Mouse (Mus musculus) stomach, adult 2 months (tissue): ENCODE results near the gene Elk1. TPM values are rescaled to one million over a fixed set of nuclear protein-coding genes. Genes with fewer than 3 reads are reported as not detected.

Source experiments
- polyA plus RNA-seq: library from polyadenylated mRNA; depleted of rRNA; stranded (reverse); fragments of >200 nt; gene quantifications from 2 replicates; pipeline ENCODE4 v1.2.3, GENCODE M21; 2012; rRNA removed

Gene Elk1
- polyA plus RNA-seq, result 4.6 and 6.6 TPM in 2 replicates

DNA sequence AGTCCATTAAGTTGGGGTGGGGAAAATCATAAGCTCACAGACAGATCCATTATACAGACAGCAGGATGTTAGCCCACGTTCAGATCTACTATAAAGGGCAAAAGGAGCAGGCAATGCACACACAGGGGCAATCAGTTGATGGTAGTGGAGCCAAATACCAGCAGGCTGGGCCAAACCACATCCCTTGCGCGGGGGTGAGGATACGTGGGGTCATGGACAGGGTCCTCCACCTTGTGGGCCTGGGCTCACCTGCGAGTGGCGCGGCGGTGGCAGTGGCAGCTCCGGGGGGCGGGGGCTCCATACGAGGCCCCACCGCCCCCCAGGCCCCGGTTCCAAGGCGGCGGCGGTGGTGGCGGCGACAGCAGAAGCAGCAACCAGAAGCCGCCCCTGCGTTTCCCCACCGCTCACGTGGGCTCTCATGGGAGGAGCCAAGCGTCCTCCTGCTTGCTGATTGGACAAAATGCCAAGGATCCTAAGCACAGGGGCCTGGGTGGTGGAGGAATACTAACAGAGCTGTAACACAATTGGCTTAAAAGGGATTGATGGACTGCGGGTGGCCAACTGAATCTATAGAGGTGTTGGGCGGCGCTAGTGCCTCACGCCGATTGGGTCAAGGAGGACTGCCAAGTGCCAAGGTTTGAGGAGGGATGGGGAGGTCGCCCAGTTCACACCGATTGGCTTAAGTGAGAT lies at the start of gene Elk1:
Gene Elk1, minus strand, starts transcription at position 418 of the 690 bp plus-strand sequence.

DNA sequence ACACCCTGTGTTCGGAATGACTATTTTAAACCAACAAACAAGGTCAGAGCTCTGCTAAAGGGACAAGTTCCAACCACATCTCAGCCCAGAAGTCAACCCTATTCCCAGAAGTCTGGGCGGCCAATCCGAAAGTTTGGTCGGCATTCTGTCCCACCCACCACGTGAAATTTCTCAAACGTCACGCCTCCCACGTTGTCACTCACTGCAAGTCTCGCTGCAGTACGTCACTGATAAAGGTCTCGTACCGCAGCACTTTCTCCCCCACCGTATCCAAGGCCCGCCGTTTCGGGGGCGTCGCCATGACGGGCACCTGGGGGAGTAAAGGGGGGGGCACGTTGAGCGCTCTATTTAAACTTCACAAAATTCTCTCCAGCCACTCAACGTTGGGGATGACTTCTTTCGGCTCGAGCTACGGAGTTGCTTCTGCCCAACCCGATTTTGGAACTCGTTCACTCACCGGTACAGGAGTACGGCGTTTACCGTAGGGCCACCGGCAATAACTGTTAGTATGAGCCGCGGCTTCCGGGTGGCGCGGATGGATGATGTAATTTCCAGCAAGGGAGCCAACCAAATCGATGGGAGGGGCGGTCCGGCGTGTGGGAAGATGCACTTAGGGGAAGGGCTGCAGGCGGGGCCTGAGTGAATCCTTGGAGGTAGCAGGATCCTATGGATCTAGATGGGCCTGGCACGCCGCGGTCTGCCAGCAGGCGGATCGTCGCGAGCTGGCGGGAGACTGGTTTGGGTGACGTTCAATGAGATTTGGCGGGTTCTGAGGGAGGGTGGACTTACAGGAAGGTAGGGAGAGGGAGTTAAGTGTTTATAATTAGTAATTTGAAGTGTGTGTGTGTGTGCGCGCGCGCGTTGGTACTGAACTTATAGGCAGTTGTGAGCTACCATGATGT lies 11.3 kb upstream of the Elk1 start, which contains the start of gene Uxt:
Gene Uxt, minus strand, starts transcription at position 541 of the 902 bp plus-strand sequence.

GRCm38 (mm10) chrX:20931364-20931763 lies 19.0 kb downstream of the Elk1 start, which contains the start of gene Cfp:
TSS of gene Cfp (minus strand) at chrX:20931555.

DNA sequence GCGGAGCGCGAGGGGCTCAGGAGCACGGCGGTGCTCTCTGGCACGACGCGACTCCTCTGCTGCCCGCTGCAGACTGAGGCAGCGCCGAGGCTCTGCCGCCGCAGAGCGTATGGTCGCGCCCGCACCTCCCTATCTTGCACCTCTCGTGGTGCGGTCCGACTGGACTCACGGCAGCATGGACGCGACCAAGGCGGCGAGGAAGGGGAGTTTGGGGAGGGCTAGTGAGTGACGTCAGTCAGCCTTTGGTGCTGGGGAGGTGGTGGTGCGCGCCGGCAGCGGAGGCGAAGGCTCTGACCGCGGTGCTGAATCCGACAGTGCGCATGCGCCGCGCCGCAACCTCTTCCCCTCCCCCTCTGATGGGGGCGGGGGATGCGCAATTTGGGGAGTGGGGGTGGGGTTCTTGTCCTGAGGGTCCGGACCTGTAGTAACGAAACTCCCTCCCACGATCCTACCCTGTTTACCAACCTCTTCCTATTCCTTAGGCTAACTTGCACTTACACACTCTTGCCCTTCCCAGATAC lies 29.5 kb downstream of the Elk1 start, which contains the start of gene Syn1:
Gene Syn1, minus strand, starts transcription at position 161 of the 521 bp plus-strand sequence.

Other genes starting within 250 kb of the Elk1 start
- gene Usp11, start 246.7 kb downstream of the Elk1 start, polyA plus RNA-seq, result 0.73 and 1.5 TPM in 2 replicates
- 76.0 and 84.0 TPM in 2 replicates for gene Araf, start 152.8 kb downstream of the Elk1 start, polyA plus RNA-seq
- 7.8 and 12.1 TPM in 2 replicates for gene Timp1, start 80.4 kb downstream of the Elk1 start, polyA plus RNA-seq
- gene Syn1, start 29.6 kb downstream of the Elk1 start, polyA plus RNA-seq, result 1.1 and 1.7 TPM in 2 replicates
- 8.2 and 9.0 TPM in 2 replicates for gene Cfp, start 19.1 kb downstream of the Elk1 start, polyA plus RNA-seq
- 3.9 and 4.4 TPM in 2 replicates for gene Uxt, start 11.4 kb upstream of the Elk1 start, polyA plus RNA-seq
- gene Zfp182, start 111.7 kb upstream of the Elk1 start, polyA plus RNA-seq, result 0.02 and 0.11 TPM in 2 replicates
- gene Spaca5, start 117.8 kb upstream of the Elk1 start, polyA plus RNA-seq, result not detected in 2 replicates
- 0.02 TPM in 1 of 2 replicates, not detected in the other for gene Zfp300, start 138.9 kb upstream of the Elk1 start, polyA plus RNA-seq
- gene Ssxa1, start 165.2 kb upstream of the Elk1 start, polyA plus RNA-seq, result not detected in 2 replicates
- gene Gm21876, start 225.0 kb upstream of the Elk1 start, polyA plus RNA-seq, result not detected in 2 replicates